Mouse (Mus musculus): Measurements from ENCODE around the gene Ccdc163. TPM values are rescaled to one million over a fixed set of nuclear protein-coding genes. Genes with fewer than 3 reads are reported as not detected.
A peak's percentile ranks its signal among the peaks of the same experiment; 100 is the strongest.

Ccdc163 gene
- polyA plus RNA-seq, 1 experiment from 2014 or later, result 15.9 TPM

DNA sequence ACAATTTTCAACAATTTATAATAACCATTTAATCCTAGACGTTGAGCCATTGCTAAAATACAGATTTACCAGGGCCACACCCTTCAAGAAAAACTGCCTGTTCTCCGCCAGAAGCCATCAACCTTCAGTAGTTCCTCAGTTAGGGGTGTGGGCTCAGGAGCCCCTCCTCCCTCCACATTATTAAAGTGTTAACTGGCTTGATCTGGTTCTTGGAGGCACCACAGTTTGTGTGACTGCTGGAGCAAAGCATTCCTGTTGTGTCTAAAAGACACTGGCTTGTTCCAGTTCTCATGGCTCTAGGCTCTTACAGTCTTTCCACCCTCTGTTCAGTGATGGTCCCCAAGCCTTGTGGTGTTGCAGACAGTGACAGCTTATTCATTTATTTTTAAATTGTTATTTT, 72.2 kb downstream of the Ccdc163 start:
- WGBS, result 74% methylated on average over 2 of the region's 2 CpGs
- H3K4me3 ChIP-seq, result no peak overlapping the region
- H3K27me3 ChIP-seq (replicated peaks), result no peaks in the 10 kb centered on the region; the same call in 1 of the 2 replicates
- H3K9me3 ChIP-seq (replicated peaks), result no peaks in the 10 kb centered on the region
- no peak overlapping the region for H3K4me2 ChIP-seq
- H3K9ac ChIP-seq, result no peak overlapping the region
- no peak overlapping the region for H3K27ac ChIP-seq (ENCODE audit: poor library complexity, severe bottlenecking)
- H3K4me1 ChIP-seq (replicated peaks), result no peaks in the 10 kb centered on the region
- ATAC-seq (ENCODE audit: insufficient number of reproducible peaks, low FRiP score), result no peak
- no peaks in the 10 kb centered on the region for H3K36me3 ChIP-seq

GRCm38 (mm10) chr4:116781366-116781765, 73.1 kb downstream of the Ccdc163 start:
- WGBS, result 46% methylated on average over 2 of the region's 2 CpGs
- Histone ChIP-seq H3K9ac (no peak overlapping the region), H3K4me3 (no peak overlapping the region), H3K4me2 (no peak overlapping the region), H3K9me3 (replicated peaks) (no peaks in the 10 kb centered on the region), H3K4me1 (replicated peaks) (no peaks in the 10 kb centered on the region), H3K36me3 (no peaks in the 10 kb centered on the region), H3K27me3 (replicated peaks) (no peaks in the 10 kb centered on the region; the same call in 1 of the 2 replicates), H3K27ac (ENCODE audit: poor library complexity, severe bottlenecking) (no peak overlapping the region)
- no peak for ATAC-seq (ENCODE audit: insufficient number of reproducible peaks, low FRiP score)

DNA sequence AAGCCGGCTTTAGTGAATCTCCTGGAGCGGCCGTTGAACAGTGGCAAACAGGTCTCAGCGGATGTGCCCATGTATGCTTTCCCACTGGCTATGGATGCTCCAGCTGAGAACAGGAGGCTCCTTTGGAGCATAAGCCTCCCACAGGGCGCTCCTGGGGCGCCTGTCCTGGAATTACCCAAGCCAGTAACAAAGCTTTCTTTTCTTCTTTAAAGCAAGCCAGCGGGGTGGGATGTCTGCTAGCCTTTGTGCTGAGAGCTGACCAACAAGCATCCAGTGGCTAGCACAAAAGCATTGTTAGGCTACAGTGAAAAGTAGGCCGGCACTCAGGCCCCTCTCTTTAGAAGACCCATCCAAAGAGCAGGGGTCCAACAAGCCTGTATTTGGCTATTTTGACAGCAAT, 73.9 kb downstream of the Ccdc163 start:
- 20% methylated on average over 8 of the region's 8 CpGs for WGBS
- H3K36me3 ChIP-seq, result no peaks in the 10 kb centered on the region
- no peak overlapping the region for H3K4me3 ChIP-seq
- no peak for ATAC-seq (ENCODE audit: insufficient number of reproducible peaks, low FRiP score)
- H3K4me2 ChIP-seq, result no peak overlapping the region
- H3K9me3 ChIP-seq (replicated peaks), result no peaks in the 10 kb centered on the region
- H3K9ac ChIP-seq, result no peak overlapping the region
- H3K27ac ChIP-seq (ENCODE audit: poor library complexity, severe bottlenecking), result no peak overlapping the region
- no peaks in the 10 kb centered on the region for H3K4me1 ChIP-seq (replicated peaks)
- no peaks in the 10 kb centered on the region; the same call in 1 of the 2 replicates for H3K27me3 ChIP-seq (replicated peaks)

DNA sequence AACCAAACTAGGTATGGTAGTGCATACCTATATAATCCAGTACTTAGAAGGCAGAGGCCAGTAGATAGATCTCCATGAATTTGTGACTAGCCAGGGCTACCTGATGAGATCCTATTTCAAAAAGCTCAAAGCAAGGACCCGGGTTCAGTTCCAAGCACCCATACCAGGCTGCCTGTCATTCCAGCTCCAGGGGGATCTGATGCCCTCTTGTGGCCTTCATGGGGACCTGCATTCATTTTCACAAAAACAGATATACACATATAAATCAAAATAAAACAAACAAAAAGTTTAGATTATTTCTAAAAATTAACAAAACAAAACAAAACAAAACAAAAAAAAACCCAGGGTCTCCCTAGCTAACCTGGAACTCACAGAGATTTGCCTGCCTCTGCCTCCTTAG, 78.3 kb downstream of the Ccdc163 start:
- H3K4me1 ChIP-seq (replicated peaks), result no peaks in the 10 kb centered on the region
- no peak overlapping the region for H3K27ac ChIP-seq (ENCODE audit: poor library complexity, severe bottlenecking)
- H3K9me3 ChIP-seq (replicated peaks), result no peaks in the 10 kb centered on the region
- H3K9ac ChIP-seq, result no peak overlapping the region
- no peaks in the 10 kb centered on the region for H3K27me3 ChIP-seq (replicated peaks)
- WGBS, result 89% methylated on average over 1 of the region's 1 CpGs
- no peaks in the 10 kb centered on the region for H3K36me3 ChIP-seq
- ATAC-seq (ENCODE audit: insufficient number of reproducible peaks, low FRiP score), result no peak
- H3K4me3 ChIP-seq, result no peak overlapping the region
- no peak overlapping the region for H3K4me2 ChIP-seq

DNA sequence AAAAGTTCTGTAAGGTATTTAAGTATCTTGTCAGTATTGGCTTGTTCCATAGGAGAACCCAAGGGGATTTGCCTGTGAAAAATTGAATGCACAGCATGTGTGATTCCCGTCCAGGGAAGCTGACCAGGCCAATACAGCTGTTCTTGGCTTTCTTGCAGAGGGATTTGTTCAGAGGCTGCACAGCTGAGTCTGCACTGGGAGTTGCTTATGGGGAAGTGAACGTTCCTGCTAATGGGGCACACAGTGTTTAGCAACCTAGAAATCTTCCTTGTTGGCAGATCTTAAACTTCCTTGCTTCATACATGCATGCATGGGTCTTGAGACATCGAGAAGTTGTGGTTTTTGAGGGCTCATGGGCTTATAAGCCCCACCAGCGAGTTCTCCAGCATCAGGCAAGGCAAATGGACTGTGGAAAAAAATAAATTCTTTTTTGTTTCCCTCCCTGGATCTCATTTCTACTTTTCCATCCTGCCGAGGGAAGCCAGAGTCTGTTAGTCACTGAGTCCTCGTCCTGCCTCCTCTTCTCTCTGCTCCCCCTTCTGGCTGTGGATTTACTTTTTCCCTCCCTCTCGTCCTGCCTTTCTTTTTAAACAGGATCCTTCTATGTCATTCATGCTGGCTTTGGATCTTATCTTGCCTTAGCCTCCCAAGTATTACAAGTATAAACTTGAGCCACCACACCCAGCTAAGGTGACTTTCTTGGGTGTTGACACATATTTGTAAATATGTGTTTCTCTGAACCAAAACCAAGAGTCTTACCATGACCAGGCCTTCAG, 79.9 kb downstream of the Ccdc163 start:
- 40% methylated on average over 7 of the region's 7 CpGs for WGBS
- no peak for ATAC-seq (ENCODE audit: insufficient number of reproducible peaks, low FRiP score)
- Histone ChIP-seq H3K9me3 (replicated peaks) (no peaks in the 10 kb centered on the region), H3K9ac (no peak overlapping the region), H3K27me3 (replicated peaks) (no peaks in the 10 kb centered on the region), H3K36me3 (no peaks in the 10 kb centered on the region), H3K4me2 (no peak overlapping the region), H3K4me3 (no peak overlapping the region), H3K4me1 (replicated peaks) (no peaks in the 10 kb centered on the region), H3K27ac (ENCODE audit: poor library complexity, severe bottlenecking) (no peak overlapping the region)

GRCm38 (mm10) chr4:116788956-116789355, 80.6 kb downstream of the Ccdc163 start:
- no peaks in the 10 kb centered on the region for H3K36me3 ChIP-seq
- H3K27me3 ChIP-seq (replicated peaks), result no peaks in the 10 kb centered on the region
- H3K9me3 ChIP-seq (replicated peaks), result no peaks in the 10 kb centered on the region
- no peak overlapping the region for H3K27ac ChIP-seq (ENCODE audit: poor library complexity, severe bottlenecking)
- H3K4me3 ChIP-seq, result no peak overlapping the region
- 9% methylated on average over 3 of the region's 3 CpGs for WGBS
- no peaks in the 10 kb centered on the region for H3K4me1 ChIP-seq (replicated peaks)
- no peak overlapping the region for H3K4me2 ChIP-seq
- ATAC-seq (ENCODE audit: insufficient number of reproducible peaks, low FRiP score), result no peak
- H3K9ac ChIP-seq, result no peak overlapping the region

GRCm38 (mm10) chr4:116792453-116792852, 84.1 kb downstream of the Ccdc163 start:
- ATAC-seq (ENCODE audit: insufficient number of reproducible peaks, low FRiP score), result no peak
- Histone ChIP-seq H3K4me2 (no peak overlapping the region), H3K27ac (ENCODE audit: poor library complexity, severe bottlenecking) (no peak overlapping the region), H3K9me3 (replicated peaks) (no peaks in the 10 kb centered on the region), H3K27me3 (replicated peaks) (no peaks in the 10 kb centered on the region), H3K36me3 (no peaks in the 10 kb centered on the region), H3K4me3 (no peak overlapping the region), H3K4me1 (replicated peaks) (peaks cover 10% of the 10 kb centered on the region), H3K9ac (no peak overlapping the region)
- WGBS, result 85% methylated on average over 8 of the region's 8 CpGs

GRCm38 (mm10) chr4:116794273-116794672, 86.0 kb downstream of the Ccdc163 start:
- H3K9ac ChIP-seq, result no peak overlapping the region
- H3K4me3 ChIP-seq, result no peak overlapping the region
- H3K36me3 ChIP-seq, result no peaks in the 10 kb centered on the region
- H3K9me3 ChIP-seq (replicated peaks), result no peaks in the 10 kb centered on the region
- 75% methylated on average over 2 of the region's 2 CpGs for WGBS
- ATAC-seq (ENCODE audit: insufficient number of reproducible peaks, low FRiP score), result no peak
- H3K27ac ChIP-seq (ENCODE audit: poor library complexity, severe bottlenecking), result no peak overlapping the region
- H3K27me3 ChIP-seq (replicated peaks), result no peaks in the 10 kb centered on the region
- peaks cover 10% of the 10 kb centered on the region for H3K4me1 ChIP-seq (replicated peaks)
- H3K4me2 ChIP-seq, result no peak overlapping the region

DNA sequence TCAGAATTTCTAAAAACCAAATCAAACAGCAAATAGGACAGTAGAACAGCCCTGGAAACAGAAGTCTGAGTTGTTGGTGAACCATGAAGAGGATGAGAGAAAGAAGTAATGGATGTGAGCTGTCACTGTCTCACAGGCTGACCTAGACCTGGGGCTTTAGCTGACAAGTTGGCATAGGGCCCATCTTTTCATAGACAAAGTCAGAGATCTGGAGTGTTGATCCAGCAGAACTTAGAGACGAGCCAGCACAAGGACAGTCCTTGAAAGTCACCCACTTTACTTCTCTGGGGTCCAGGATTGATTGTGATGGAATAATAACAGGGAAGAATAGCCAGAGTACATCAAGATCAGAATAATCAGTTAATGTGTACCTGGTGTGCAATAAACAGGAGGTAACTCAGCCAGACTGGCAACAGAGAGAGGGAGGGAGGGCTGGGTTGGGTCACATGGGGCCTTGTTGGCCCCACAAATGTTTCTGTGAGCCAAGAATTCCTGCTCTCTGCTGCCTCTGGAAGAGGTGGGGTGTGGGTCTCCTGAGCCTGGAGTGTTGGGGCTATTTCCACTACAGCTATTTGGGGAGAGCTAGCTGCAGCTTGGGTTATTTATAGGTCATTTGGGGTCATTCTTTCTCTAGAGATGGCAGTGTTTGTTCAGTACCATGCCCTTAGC, 88.3 kb downstream of the Ccdc163 start:
- Histone ChIP-seq H3K27me3 (replicated peaks) (no peaks in the 10 kb centered on the region), H3K36me3 (peaks cover 4% of the 10 kb centered on the region; the same call in 1 of the 2 replicates), H3K4me3 (no peak overlapping the region), H3K4me1 (replicated peaks) (peaks cover 10% of the 10 kb centered on the region), H3K9ac (no peak overlapping the region), H3K9me3 (replicated peaks) (no peaks in the 10 kb centered on the region), H3K27ac (ENCODE audit: poor library complexity, severe bottlenecking) (peak overlapping the region; percentile 42; the same call in 1 of the 2 replicates), H3K4me2 (no peak overlapping the region)
- WGBS, result 45% methylated on average over 1 of the region's 1 CpGs
- ATAC-seq (ENCODE audit: insufficient number of reproducible peaks, low FRiP score), result peak; percentile 61; the same call in 1 of the 2 replicates

- Histone ChIP-seq H3K9me3 (replicated peaks) (no peaks in the 10 kb centered on the region), H3K9ac (no peak overlapping the region), H3K4me2 (no peak overlapping the region), H3K4me3 (no peak overlapping the region), H3K27ac (ENCODE audit: poor library complexity, severe bottlenecking) (no peak overlapping the region), H3K4me1 (replicated peaks) (peaks cover 10% of the 10 kb centered on the region), H3K36me3 (peaks cover 34% of the 10 kb centered on the region), H3K27me3 (replicated peaks) (no peaks in the 10 kb centered on the region)
- no peak for ATAC-seq (ENCODE audit: insufficient number of reproducible peaks, low FRiP score)
- 36% methylated on average over 5 of the region's 5 CpGs for WGBS
Observed at GRCm38 (mm10) chr4:116799901-116800300, 91.6 kb downstream of the Ccdc163 start.

All from heart, embryonic 12.5 days (tissue).